Mouse (Mus musculus): ENCODE data around the gene As3mt.

DNA sequence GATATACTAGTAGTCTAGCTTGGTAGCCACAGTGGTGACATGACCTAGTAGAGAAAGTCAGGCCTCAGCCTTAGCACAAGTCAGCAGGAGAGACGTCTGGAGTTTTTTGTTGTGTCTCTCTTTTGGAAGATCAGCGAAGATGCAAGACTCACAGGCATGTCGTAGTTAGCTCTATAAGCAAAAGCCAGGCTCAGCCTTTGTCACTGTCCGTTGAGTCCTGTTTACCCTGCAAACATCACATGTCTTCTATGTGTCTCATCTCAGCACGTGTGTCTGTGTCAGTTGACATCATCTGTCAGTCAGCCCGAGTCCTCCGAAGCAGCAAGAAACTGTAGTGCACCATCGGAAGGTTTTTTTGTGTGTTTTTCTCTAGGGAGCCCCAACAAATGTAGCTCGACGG, 24.1 kb downstream of the As3mt start:
- TF ChIP-seq POLR2A (IDR thresholded peaks at IDR 0.05; ENCODE audit: insufficient read depth, low read length) (no peak), CTCF (IDR thresholded peaks at IDR 0.05; ENCODE audit: low read depth, low read length) (no peak), EP300 (IDR thresholded peaks at IDR 0.05; ENCODE audit: insufficient read depth, low read depth, low read length) (no peak)
